Mouse (Mus musculus) intestine, embryonic 15.5 days (tissue): ENCODE results near the gene Map3k6. TPM values are rescaled to one million over a fixed set of nuclear protein-coding genes. Genes with fewer than 3 reads are reported as not detected.
A peak's percentile ranks its signal among the peaks of the same experiment; 100 is the strongest.

Experiments
- ATAC-seq: fragments of 200-750 bp; cut with Nextera tagmentation; 2 replicates; pipeline ENCODE4 v1.8.0; 2017; ENCODE audit warnings: moderate TSS enrichment, moderate library complexity
- H3K27ac ChIP-seq: fragments of 300-500 bp; sonication (generic); 2 replicates; pipeline ENCODE4 v1.5.1; 2015; ENCODE audit warnings: mild to moderate bottlenecking, inconsistent platforms
- H3K27me3 ChIP-seq: fragments of 300-500 bp; sonication (generic); replicated peaks from 2 replicates; pipeline ENCODE4 v1.6.1; 2015; ENCODE audit warnings: inconsistent platforms
- H3K36me3 ChIP-seq: fragments of 300-500 bp; sonication (generic); 2 replicates; pipeline ENCODE4 v1.6.1; 2015; ENCODE audit warnings: inconsistent platforms
- H3K4me1 ChIP-seq: fragments of 300-500 bp; sonication (generic); replicated peaks from 2 replicates; pipeline ENCODE4 v1.6.1; 2015; ENCODE audit warnings: inconsistent platforms
- H3K4me2 ChIP-seq: fragments of 300-500 bp; sonication (generic); replicated peaks from 2 replicates; pipeline ENCODE4 v1.6.1; 2015; ENCODE audit warnings: mild to moderate bottlenecking, inconsistent platforms
- H3K4me3 ChIP-seq: fragments of 300-500 bp; sonication (generic); replicated peaks from 2 replicates; pipeline ENCODE4 v1.5.1; 2015; ENCODE audit warnings: inconsistent platforms
- H3K9ac ChIP-seq: fragments of 300-500 bp; sonication (generic); 2 replicates; pipeline ENCODE4 v1.6.1; 2015; ENCODE audit warnings: inconsistent platforms
- H3K9me3 ChIP-seq: fragments of 300-500 bp; sonication (generic); 2 replicates; pipeline ENCODE4 v1.6.1; 2016; ENCODE audit warnings: inconsistent platforms
- WGBS: fragments of 180-500 bp; shearing (Covaris S2); methylation state at CpG from one replicate; pipeline ENCODE4 v1.1.7; 2015; 5-methylcytosine and 5-hydroxymethylcytosine counted together
- polyA plus RNA-seq: library from polyadenylated mRNA; unstranded; fragments of >200 nt; fragmentation: Nextera tagmentation; extraction: Ambion mirVana; gene quantifications from 2 replicates; pipeline ENCODE4 v1.2.1, GENCODE M21; 2015

Map3k6 gene
- polyA plus RNA-seq, 1 experiment from 2014 or later, result 3.0 TPM

DNA sequence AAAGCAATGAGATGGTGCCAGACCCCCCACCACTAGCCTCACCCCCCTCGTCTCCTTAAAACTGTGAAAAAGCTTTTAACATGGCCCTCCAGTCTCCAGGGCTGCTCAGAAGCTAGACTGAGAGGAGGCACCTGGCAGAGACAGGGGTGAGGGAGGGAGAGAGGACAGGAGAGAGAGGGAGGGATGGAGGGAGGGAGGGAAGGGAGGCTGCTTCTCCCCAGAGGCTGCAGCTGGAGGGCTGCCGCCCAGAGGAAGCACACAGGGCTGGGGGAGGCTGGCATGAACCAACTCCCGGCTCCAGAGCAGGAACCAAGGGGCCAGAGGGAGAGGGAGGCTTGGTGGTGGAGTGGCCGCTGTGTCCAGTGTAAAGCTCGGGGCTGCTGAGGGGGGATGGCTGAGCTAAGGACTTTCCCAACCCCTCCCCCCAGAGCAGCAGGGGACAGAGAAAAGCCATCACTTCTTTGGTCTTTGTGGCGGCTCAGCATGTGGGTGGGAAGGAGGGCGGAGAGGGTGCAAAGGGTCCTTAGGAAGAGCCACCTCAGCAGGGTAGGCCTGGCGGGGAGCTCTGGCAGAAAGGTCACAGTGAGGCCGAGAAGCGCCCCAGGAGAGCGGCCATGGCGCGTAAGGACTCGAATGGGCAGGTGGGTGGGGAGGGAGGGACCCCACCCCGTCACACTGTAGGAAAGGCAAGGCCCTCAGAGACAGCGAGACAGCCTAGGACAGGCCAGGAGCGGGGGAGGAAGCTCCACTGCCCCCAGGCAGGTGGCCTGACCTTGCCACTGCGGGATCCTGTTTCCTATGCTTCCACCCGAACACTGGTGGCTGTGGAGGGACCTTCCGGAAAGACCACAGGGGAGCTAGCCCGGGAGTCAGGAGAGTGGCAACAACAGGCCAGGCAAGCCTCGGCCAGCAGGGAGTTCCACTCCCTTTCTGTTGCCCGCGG, 52.6 kb downstream of the Map3k6 start:
- Histone ChIP-seq H3K27ac (no peak overlapping the region), H3K9me3 (no peaks in the 10 kb centered on the region), H3K27me3 (no peaks in the 10 kb centered on the region), H3K9ac (no peak overlapping the region), H3K4me2 (no peak overlapping the region), H3K4me3 (no peak overlapping the region), H3K36me3 (0 out of 2 replicates have a peak, but pooled peaks cover 3% of the 10 kb centered on the region), H3K4me1 (peaks cover 15% of the 10 kb centered on the region)
- 36% methylated on average over 24 of the region's 24 CpGs for WGBS
- ATAC-seq, result peak; percentile 39; the same call in 1 of the 2 replicates

DNA sequence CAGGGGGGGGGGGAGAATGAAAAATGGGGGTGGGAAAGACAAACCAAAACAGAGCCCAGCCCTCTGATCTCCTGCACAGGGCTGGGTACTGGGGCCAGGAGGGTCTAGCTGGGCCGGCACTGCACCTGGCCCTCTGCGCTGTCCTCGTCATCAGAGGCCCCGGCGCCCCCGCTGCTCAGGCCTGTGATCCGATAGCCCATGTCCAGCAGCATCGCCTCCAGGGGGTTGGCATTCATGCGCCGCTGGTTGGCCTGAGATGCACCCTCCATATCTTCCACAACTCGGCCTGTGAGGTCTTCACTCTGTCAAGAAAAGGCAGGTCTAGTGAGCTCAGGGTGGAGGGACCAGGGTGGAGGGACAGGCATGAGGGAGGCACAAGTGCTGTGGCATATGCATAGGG, 53.5 kb downstream of the Map3k6 start:
- Histone ChIP-seq H3K36me3 (0 out of 2 replicates have a peak, but pooled peaks cover 3% of the 10 kb centered on the region), H3K4me3 (no peak overlapping the region), H3K9me3 (no peaks in the 10 kb centered on the region), H3K27me3 (no peaks in the 10 kb centered on the region), H3K9ac (no peak overlapping the region), H3K4me2 (no peak overlapping the region), H3K27ac (no peak overlapping the region), H3K4me1 (peaks cover 19% of the 10 kb centered on the region)
- WGBS, result 61% methylated on average over 11 of the region's 11 CpGs
- no peak for ATAC-seq

DNA sequence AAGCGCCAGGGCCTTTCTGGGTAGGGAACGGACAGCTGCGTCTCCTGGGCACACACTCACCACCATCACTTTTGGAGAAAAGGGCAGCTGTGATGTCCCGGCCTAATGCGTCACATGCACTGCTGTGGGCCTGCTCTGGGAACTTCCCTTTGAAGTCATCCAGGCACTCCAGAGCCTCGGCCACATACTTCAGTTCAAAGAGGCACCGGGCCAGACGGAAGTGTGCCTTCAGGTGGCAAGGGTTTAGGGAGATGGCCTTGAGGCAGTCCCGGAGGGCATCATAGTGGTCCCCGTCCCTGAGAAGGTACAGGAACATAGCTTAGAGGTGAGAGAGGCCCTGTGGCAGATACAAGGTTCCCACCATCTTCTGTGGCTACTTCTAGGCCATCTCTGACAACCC, 56.7 kb downstream of the Map3k6 start:
- 65% methylated on average over 10 of the region's 10 CpGs for WGBS
- Histone ChIP-seq H3K9me3 (no peaks in the 10 kb centered on the region), H3K27me3 (no peaks in the 10 kb centered on the region), H3K9ac (peak overlapping the region; percentile 12; the same call in 1 of the 2 replicates), H3K27ac (no peak overlapping the region), H3K4me2 (no peak overlapping the region), H3K4me1 (peaks cover 22% of the 10 kb centered on the region), H3K4me3 (no peak overlapping the region), H3K36me3 (peaks cover 14% of the 10 kb centered on the region)
- ATAC-seq, result no peak

DNA sequence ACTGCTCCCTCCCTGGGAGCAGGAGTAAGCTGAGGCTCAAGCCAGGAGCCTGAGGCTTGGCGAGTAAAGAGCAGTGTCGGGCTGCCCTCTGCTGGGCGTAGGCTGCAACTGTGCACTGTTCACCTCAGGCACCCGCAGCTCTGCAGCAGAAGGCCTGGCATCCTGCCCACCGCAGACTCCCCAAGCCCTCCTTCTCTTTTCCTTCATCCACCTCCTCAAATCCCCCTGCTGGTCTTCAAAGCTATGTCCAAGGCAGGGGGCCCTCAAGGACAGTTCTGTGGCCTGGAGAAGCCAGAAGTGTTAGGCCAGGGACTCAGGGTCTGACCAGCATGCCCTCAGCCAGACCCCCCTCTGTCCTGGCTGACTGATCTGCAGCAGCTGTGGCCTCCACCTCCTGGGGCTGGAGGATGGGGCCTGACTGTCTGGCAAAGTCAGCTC, 57.2 kb downstream of the Map3k6 start:
- peak; percentile 86 for ATAC-seq
- Histone ChIP-seq H3K27me3 (no peaks in the 10 kb centered on the region), H3K4me1 (peaks cover 22% of the 10 kb centered on the region), H3K9ac (peak overlapping the region; percentile 23), H3K4me3 (no peak overlapping the region), H3K9me3 (no peaks in the 10 kb centered on the region), H3K36me3 (peaks cover 14% of the 10 kb centered on the region), H3K4me2 (no peak overlapping the region), H3K27ac (0 out of 2 replicates have a peak overlapping the region, but pooled peaks have one; percentile 30)
- 0% methylated on average over 5 of the region's 5 CpGs for WGBS

DNA sequence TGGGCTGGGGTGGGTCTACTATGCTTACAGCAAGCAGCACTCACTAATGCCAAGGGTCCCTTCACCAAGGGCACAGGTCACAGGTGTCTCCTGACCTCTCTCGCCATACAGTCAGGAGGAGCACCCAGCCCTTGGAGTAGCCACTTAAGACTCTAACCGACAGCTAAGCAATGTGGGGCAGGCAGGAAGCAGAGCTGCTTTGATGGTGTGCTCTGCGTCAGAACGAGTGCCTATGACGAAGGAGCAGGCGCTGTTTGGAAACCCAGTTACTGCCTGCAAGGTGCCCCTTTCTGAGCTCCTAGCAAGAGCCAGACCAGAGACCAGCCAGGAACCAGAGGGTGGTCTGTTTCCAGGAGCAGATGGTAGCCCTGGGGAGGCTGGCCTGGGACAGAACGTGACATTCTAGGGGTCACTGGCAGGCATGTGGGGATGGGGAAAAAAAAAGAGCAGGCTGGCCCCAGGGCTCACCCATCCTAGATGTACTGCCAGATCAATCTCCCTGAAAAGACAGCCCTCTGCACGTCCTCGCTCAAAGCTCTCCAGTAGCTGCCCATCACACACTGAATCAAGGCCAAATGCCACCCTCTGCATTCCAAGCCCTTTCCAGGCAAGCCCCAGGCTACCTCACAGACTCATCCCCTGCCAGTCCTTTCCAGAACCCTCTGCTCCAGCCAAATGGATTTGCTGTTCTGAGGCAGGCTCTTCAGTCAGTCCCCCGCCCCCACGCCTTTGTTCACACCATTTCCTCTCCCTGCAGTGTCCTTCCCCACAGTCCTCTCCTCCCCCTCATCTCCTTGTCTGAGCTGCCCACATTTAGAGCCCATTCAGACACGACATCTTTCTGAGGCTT, 58.1 kb downstream of the Map3k6 start:
- Histone ChIP-seq H3K27ac (peak overlapping the region; percentile 30; the same call in 1 of the 2 replicates), H3K4me2 (no peak overlapping the region), H3K9ac (no peak overlapping the region), H3K4me3 (no peak overlapping the region), H3K27me3 (no peaks in the 10 kb centered on the region), H3K9me3 (no peaks in the 10 kb centered on the region), H3K36me3 (peaks cover 14% of the 10 kb centered on the region), H3K4me1 (peaks cover 14% of the 10 kb centered on the region)
- WGBS, result 48% methylated on average over 12 of the region's 12 CpGs
- ATAC-seq, result no peak

DNA sequence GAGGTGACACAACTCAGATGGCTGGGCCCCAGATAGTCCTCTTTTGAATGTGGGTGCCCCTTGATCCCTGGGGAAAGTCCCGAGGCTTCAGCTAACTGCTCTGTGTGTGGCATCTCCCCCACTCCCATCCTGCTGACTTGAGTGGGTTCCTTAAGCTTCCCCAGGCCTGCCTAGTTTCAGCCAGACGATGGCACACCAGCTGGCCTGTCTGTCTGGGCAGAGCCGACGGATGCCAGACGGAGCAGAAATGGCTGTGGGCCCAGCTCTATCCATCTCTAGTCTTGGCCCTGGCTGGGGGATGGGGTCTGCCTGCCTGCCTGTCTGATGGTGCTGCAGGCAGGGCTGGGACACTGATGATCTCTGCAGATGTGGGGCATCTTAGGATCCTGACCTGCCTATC, 59.1 kb downstream of the Map3k6 start:
- no peak overlapping the region for H3K27ac ChIP-seq
- H3K4me2 ChIP-seq, result no peak overlapping the region
- H3K4me1 ChIP-seq, result peaks cover 14% of the 10 kb centered on the region
- H3K36me3 ChIP-seq, result peaks cover 14% of the 10 kb centered on the region
- no peaks in the 10 kb centered on the region for H3K9me3 ChIP-seq
- WGBS, result 56% methylated on average over 5 of the region's 5 CpGs
- no peak for ATAC-seq
- H3K9ac ChIP-seq, result no peak overlapping the region
- H3K27me3 ChIP-seq, result no peaks in the 10 kb centered on the region
- H3K4me3 ChIP-seq, result no peak overlapping the region

DNA sequence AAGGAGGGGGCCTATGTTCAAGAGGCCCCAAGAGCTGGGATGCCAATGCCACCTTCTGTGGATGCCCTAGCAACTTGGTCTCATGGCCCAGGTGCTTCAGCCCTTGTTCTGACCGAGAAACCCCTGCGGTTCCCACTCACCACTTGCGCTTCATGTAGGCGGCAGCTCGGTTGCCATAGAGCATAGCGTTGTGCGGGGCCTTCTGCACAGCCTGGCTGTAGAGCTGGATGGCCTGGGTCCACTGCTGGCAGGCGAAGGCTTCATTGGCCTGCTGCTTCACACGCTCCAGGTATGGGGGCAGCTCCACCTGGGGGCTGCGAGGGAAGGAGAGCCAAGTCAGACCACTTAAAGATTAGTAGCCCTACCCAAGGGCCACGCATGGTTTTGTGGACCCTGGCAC, 59.8 kb downstream of the Map3k6 start:
- no peak for ATAC-seq
- WGBS, result 91% methylated on average over 11 of the region's 11 CpGs
- Histone ChIP-seq H3K9me3 (no peaks in the 10 kb centered on the region), H3K4me3 (no peak overlapping the region), H3K36me3 (peaks cover 14% of the 10 kb centered on the region), H3K27ac (no peak overlapping the region), H3K9ac (no peak overlapping the region), H3K4me2 (no peak overlapping the region), H3K27me3 (no peaks in the 10 kb centered on the region), H3K4me1 (peaks cover 14% of the 10 kb centered on the region)

DNA sequence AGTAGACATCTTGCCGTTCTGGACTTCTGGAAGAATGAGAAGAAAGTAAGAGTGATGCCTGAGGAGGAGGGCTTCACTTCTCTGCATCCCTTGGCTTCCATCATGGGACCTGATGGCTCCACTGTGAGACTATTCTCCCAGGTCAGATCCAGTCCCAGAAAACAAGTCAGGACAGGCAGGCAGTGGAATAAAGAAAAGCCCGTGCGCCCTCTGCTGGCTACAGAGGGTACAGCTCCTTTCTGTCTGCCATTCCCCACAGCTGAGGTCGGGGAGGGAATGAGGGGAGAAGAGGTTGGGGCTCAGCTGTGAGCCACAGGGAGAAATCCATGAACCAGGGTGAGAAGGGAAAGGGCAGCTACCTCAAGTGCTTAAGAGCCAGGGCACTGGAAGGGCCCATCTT, 61.2 kb downstream of the Map3k6 start:
- Histone ChIP-seq H3K4me3 (no peak overlapping the region), H3K36me3 (peaks cover 11% of the 10 kb centered on the region), H3K9ac (no peak overlapping the region), H3K4me2 (no peak overlapping the region), H3K27me3 (no peaks in the 10 kb centered on the region), H3K9me3 (no peaks in the 10 kb centered on the region), H3K4me1 (peaks cover 14% of the 10 kb centered on the region), H3K27ac (no peak overlapping the region)
- WGBS, result 25% methylated on average over 4 of the region's 4 CpGs
- ATAC-seq, result no peak

Other genes starting within 250 kb of the Map3k6 start
- 5.4 and 6.3 TPM in 2 replicates for gene Ahdc1, start 229.6 kb upstream of the Map3k6 start, polyA plus RNA-seq
- gene Wasf2, start 110.3 kb upstream of the Map3k6 start, polyA plus RNA-seq, result 92.5 and 115 TPM in 2 replicates
- gene Cd164l2, start 28.7 kb upstream of the Map3k6 start, polyA plus RNA-seq, result 2.7 and 2.8 TPM in 2 replicates
- gene Gpr3, start 28.3 kb upstream of the Map3k6 start, polyA plus RNA-seq, result 0.06 and 0.14 TPM in 2 replicates
- 2.7 and 3.0 TPM in 2 replicates for gene Sytl1, start 22.3 kb downstream of the Map3k6 start, polyA plus RNA-seq
- 68.7 and 72.2 TPM in 2 replicates for gene Tmem222, start 37.0 kb downstream of the Map3k6 start, polyA plus RNA-seq
- 13.9 and 17.0 TPM in 2 replicates for gene Wdtc1, start 112.7 kb downstream of the Map3k6 start, polyA plus RNA-seq
- gene Slc9a1, start 128.9 kb downstream of the Map3k6 start, polyA plus RNA-seq, result 8.5 and 9.3 TPM in 2 replicates
- gene Tent5b, start 239.3 kb downstream of the Map3k6 start, polyA plus RNA-seq, result 0.82 and 0.94 TPM in 2 replicates